Mouse (Mus musculus): Measurements from ENCODE around the gene Elac2.

DNA sequence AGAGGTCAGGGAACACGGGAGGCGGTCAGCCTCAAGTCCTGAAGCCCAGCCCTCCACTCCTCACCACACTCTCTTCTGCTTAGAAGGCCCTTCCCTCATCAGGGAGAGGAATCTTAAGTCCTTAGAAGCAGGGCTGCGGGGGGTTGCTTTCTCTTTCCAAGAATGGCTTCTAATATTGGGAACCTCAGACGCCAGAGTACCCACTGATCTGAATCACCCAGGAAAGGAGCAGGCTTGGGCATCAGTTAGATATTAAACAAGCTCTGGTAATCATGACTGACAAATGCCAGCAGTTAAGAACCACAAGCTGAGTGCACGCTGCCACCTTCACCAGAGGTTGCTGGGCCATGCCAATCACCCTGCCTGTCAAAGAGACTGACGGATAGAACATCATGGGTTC lies 35.1 kb downstream of the Elac2 start:
- TF ChIP-seq POLR2A (IDR thresholded peaks at IDR 0.05; ENCODE audit: extremely low read depth, insufficient read depth, low read length) (no peak), CTCF (IDR thresholded peaks at IDR 0.05; ENCODE audit: extremely low read depth, insufficient read depth, low read length) (no peak)

All from cortical plate, adult 2 months (tissue).